Mouse (Mus musculus): ENCODE data around the gene Snx29.
"Not testable (repeated sequence)": the region's sequence is repeated elsewhere in the genome, so short reads cannot be mapped to it uniquely, and the experiment has no call there.

Gene Snx29

DNA sequence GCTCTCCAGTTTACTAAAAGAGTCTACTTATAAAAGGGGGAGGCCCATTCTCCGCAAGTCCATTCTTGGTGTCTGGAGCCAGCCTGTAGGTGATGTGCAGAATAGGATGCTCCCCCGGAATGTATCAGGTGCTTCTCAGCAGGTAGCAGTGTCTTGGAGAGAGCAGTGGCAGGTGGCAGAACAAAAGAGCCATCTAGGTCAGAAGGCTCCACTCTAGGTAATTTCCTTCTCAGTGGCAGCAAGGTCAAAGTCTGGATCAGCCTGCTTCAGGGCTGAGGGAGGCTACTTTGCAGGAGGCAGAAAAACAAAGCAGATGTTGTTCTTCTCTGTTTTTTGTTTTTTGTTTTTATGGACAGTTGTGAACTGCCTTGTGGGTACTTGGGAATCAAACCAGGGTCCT is 37.9 kb downstream of the Snx29 start:
- DNase-seq (ENCODE audit: low spot score) = not testable (repeated sequence)

DNA sequence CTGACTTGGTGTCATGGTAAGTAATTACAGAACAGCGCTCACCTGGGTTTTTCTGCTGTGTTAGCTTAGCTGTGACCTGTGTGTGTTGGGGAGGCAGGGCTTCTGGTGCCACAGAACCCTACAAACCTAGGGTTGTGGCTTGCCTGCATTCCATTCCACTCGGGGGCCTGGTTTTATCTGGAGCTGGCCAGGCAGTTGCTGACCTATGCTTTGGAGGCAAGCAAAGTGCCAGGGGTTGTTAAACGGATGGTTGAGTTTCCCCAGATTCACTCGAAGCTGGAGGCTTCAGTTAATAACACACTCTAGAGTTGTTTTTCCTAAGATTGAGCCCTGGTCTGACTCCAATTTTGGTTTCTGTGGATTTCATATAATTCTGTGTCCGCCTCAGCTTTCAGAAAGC is 42.9 kb downstream of the Snx29 start:
- no peak for DNase-seq (ENCODE audit: low spot score)

DNA sequence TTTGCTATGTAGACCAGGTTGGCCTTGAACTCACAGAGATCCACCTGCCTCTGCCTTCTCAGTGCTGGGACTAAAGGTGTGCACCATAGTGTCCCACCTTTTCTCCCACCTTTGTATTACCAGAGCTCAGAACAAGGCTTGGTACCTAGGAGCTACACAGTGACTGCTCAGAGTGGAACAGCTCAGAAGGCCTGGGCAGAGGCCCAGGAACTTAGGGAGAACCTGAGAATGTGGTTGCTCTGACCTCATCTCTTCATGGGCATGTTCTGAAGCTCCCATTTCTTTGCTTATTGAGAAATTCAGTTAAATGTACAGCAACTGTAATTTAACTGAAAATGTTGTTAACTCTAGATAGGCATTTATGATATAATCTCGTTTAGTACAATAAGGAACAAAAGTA is 44.1 kb downstream of the Snx29 start:
- DNase-seq (ENCODE audit: low spot score) = no peak

DNA sequence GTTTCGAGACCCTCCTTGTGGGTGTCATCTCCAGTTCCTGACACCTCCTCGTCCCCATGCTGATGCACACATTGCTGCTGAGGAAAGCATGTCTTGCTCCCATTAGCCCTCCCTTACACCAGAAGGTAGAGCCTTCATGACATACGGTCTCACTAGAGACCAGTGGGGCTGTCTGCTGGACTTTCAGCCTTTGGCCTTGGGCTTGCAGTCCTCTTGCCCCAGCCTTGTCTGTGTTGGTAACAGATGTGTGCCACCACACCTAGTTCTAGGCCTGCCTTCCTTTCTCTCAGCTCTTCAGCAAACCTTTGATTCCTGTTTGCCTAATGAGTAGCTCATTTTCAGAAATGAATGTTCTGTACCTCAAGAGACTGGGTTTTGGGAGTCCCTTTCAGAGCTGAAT is 45.7 kb downstream of the Snx29 start:
- DNase-seq (ENCODE audit: low spot score) = no peak

DNA sequence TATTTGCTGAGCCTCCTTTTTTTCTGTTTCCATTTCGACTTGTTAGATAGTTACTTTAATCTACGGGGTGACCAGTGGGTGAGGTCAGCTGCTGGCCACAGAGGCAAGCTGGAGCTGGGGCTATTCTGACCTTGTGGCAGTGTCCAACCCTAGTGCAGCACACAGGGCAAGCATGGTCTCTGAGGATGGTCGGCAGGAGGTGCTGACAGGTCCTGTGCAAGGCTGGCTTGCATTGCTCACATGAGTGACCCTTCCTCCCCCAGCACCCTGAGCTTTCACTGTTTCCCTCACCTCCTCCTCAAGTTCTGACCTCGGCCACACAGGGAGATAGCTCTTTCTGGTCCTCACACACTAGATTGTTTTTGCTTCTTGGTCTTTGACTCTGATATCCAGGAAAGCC is 46.5 kb downstream of the Snx29 start:
- no peak for DNase-seq (ENCODE audit: low spot score)

DNA sequence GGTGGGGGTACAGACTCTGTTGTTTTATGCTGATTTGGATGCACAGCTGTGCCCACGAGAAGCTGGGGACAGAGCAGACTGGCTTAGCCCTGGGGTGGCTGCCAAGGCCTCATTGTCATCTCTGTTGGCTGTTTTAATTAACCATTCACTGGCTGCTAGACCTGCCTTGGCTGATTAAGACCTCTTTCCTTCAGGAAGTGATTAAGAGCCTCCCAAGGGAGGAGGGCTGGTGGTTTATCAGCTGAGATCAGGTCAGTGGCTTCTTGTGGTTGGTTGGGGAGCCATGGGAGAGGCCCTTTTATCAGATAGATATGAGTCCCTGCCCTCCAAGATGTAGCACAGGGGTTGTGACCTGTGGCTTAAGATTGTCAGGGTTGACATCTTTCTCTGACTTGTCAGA is 46.9 kb downstream of the Snx29 start:
- no peak for DNase-seq (ENCODE audit: low spot score)

DNA sequence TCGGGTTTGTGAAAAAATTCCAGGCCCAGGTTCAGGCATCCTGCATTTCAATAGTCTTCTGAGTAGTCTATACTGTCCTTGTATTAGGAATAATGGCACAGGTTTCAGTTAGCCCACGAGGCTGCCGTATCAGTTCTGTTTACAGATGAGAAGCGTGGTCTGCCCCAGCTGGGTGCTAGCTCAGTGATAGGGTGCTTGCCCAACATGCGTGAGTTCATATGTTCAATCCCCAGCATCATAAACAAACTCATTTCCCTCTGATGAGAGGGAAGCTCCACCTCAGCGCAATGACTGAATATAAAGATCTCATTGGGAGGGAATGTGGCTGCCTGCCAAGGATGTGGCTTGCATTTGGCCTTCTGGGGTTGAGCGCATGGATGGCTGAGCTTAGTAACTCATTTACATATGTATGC is 47.4 kb downstream of the Snx29 start:
- DNase-seq (ENCODE audit: low spot score) = no peak

DNA sequence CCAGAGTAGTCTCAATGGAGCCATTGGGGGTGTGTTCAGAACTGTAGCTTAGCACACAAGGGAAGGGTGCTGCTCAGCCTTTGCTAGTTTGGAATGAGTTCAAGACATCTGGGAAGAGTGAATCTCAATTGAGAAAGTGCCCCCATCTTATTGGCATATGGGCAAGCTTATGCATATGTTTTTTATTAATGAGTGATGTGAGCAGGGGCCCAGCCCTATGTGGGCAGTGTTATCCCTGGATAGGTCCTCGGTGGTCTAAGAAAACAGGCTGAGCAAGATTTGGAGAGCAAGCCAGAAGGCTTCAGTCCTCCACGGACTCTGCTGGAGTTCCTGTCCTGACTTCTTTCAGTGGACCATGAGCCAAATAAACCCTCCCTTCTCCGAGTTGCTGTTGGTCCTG is 56.6 kb downstream of the Snx29 start:
- DNase-seq (ENCODE audit: low spot score) = no peak

DNA sequence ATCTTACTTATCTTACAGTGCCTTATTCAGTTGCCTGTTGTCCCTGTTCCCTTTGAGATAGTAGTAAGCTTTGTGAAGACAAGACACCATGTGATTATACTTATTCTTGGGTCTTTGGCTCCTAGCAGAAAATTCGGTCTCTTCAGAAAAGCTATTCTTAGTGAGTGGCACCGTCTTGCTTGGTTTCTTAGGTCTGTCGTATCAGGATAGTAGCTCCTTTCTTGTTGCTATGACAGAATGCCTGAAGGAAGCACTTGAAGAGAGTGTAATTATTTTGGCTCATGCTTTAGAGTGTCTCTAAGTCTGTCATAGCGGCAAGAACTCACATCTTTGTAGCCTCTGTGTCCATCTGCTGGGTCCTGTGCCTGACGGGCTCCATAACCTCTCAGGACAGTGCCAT is 57.3 kb downstream of the Snx29 start:
- no peak for DNase-seq (ENCODE audit: low spot score)

DNA sequence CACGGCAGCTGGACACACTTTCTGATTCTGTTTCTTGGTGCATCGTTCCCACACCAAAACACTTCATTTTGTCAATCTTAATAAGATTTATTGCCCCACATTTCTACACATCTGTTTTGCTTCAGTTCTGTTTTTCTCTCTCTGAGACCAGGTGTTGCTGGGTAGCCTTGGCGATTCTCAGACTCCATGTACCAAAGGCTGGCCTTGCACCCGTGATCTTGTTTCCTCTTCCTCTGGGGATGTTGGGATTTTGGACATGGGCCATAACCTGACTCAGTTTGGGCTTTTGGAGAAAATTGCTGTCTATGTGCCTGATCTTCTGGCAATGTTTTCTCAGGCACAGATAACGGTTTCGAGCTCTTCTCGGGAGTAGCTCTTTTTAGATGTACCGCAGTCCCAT is 58.2 kb downstream of the Snx29 start:
- DNase-seq (ENCODE audit: low spot score) = no peak

DNA sequence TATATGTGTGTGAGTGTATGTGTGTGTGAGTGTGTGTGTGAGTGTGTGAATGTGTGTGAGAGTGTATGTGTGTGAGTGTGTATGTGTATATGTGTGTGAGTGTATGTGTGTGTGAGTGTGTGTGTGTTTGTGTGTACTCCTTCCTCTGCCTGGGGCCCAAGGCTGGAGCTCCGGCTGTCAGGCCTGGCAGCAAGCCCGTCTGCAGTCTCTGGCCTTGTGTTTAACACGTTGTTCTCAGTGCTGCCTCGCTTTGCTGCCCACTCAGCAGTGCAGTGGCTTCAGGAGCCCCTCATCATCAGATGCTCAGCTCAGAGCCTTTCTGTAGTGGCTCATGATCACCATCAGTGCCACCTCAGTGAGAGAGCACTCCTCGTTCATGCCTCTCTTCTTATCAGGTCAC is 61.7 kb downstream of the Snx29 start:
- no peak for DNase-seq (ENCODE audit: low spot score)

DNA sequence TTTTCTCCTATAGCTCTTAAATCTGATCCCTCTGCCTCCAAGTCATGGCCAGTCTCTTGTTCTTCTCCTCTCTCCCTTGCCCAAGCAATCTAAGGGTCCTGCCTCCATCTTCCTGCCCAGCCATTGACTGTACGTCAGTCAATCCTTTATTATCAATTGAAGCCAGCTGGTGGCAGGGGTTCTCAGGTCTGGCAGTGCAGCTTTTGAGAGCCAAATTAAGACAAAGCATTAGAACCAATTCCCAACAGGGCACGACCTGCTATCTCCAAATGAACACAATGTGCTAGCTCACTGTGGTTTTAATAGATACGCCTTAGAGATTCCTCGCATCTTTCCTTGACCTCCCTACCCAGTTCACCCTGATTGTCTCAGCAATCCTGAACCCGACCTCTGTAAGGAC is 62.4 kb downstream of the Snx29 start:
- DNase-seq (ENCODE audit: low spot score) = no peak

DNA sequence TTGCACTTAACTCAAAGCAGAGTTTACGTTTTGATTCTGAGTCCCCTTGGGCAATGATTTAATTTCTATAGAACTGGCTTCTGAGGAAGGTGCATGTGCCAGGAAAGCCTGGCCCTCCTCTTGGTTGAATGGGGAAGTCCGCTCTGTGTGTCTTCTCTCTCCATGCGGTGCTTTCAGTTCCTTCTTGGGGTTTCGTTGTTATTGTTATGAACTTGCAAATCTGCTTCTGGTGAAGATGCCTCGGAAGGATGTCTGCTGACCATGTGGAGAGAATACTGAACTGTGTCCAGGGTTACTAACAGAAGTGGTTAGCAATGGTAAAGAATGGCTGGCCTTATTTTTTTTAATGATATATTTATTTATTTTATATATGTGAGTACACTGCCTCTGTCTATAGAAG is 63.1 kb downstream of the Snx29 start:
- DNase-seq (ENCODE audit: low spot score) = no peak

DNA sequence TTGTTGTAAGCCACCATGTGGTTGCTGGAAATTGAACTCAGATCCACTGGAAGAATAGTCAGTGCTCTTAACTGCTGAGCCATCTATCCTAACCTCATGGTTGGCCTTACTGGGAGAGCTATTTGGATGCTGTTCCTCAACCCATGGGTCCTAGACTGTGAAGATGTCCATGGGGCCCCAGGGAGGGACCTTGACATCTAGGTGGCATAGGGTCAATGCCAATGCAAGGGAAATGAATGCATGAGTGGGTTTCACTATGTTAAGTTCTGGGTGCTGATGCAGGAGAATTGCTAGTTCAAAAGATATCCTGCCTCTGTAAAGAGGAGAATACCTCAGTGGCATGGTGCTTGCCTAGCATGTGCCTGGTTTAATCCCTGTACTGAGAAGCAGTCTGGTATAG is 63.5 kb downstream of the Snx29 start:
- DNase-seq (ENCODE audit: low spot score) = no peak

DNA sequence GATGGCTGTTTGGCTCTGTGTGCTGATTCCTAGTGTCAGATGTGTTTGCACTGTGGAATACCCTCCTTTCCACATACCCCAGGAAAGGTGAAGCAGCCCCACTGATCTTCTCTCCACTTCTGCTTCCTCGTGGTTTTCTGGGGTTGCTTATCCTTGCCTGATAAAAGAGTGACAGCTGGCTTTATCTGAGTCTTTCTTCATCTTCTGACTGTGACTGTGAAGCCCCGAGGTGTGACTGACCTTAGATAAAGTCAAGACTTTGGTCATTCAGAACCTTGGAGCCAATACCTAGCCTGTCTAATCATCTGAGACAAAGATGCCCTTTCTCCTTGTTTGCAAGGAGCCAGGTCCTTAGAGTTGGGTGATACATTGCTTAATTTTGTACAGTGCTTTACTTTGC is 65.4 kb downstream of the Snx29 start:
- DNase-seq (ENCODE audit: low spot score) = no peak

DNA sequence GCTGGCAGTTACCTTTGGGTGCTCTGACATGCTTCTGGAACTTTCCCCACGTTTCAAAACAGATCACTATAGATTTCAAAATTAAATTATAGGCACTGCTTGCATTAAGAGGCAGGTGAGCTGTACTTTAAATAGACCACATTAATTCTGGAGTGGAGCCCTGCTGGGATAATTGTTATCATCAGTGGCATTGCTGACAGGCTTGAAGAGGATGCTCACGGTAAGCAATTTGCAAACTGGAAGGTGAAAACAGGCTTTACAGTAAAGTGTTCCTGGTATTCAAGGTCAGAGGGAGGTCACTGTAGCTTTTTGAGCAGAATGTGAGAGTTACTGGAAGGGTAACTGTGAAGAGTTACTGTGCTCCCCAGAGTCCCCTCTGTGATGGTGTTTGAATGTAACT is 66.6 kb downstream of the Snx29 start:
- no peak for DNase-seq (ENCODE audit: low spot score)

DNA sequence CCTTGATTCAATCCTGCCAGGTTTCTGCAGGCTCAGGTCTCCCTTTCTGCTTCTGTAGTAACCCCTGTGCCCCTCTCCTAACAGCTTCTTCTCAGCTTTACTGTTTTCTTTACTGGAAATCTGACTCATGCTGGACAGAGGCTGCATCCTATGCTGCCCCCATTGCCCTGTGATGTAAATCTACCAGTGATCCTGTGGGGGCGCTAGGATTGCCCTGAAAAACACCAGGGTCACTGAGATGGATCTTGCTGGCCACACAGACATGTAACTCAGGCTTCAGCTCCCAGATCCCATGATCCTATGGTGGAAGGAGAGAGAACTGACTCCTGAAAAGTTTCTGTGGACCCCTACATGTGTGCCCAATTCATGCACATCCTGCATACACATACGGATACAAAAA is 73.9 kb downstream of the Snx29 start:
- no peak for DNase-seq (ENCODE audit: low spot score)

DNA sequence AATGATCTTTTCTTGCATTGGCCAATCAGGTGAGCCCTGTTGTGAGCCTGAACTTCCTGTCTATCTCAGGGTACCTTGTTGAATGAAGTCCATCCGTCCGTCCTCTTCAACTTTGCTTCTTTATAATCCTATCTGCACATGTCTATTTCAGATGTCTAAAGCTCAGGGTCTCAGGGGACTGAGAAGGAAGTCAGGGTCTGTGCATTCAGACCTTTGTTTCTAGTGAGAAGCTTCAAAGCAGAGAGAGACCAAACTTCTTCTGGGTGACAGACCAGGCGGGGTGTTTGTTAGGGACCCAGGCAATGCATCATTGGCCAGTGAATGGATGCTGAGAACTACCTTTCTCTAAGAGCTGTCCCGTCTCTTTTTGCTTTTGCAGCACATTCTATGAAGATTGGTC is 76.7 kb downstream of the Snx29 start:
- no peak for DNase-seq (ENCODE audit: low spot score)

DNA sequence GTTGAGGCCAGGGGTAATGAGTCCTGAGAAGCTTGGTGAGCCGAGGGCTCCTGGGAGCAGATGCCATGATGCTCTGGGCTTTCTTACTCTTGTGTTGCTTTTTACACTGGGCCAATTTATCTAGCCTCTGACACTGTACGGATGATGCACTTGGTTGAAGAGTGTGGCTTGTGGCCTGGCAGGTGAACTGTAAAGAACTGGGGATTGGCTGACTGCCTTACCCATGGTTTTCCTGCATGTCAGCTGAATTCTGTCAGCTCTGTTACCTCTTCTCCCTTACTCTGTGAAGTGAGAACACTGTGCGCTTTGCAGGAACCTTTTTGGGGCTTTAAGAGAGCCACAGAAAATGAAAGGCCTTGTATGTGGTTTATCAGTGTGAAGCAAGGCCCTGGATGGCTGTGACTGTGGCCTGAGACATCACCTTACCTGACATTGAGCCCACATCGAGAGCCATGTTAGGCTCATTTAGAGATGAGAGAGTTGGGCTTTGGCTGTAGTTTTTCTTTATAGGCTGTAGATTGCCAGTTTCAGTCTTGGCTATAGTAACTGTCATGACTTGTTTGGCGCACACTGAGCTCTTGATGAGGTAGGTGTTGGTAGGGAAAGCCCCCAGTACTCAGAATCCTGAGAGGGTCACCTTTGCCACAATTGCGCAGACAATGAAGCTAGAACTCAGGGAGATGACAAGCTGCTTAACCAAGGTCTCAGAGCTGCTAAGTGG is 77.3 kb downstream of the Snx29 start:
- no peak for DNase-seq (ENCODE audit: low spot score)

DNA sequence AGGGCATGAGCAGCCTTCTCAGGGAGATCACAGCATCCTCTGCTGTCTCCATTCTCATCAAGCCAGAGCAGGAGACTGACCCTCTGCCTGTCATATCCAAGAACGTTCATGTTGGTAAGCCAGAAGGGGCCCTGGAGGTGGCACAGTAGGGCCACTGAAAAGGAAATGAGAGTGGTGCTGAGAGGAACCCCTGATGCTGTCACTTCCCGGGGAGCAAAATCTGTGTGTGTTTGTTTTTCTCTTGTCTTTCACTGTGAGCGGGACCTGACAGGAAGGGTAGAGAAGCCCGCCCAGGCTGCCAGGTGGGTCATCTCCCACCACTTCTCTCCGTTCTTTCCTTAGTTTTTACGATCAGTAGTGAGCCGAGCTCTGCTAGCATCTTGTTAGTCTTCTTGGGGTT is 78.2 kb downstream of the Snx29 start:
- no peak for DNase-seq (ENCODE audit: low spot score)

DNA sequence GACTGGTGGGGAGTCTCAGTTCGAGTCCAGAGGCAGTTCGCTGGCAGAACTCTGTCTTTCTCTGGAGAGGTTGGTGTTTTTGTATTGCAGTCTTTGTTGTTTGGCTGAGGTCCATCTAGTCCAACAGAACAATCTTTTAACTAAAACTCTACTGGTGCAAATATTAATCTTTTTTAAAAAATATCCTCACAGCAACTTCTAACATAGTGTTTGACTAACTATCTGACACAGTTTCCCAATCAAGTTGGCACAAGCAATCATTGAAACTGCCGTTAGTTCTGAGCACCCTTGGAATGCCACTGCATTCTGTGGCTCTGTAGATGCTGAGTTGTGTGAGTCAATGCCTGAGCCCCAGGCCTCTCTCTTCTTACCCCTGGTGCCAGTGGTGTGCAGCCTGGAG is 82.5 kb downstream of the Snx29 start:
- no peak for DNase-seq (ENCODE audit: low spot score)

DNA sequence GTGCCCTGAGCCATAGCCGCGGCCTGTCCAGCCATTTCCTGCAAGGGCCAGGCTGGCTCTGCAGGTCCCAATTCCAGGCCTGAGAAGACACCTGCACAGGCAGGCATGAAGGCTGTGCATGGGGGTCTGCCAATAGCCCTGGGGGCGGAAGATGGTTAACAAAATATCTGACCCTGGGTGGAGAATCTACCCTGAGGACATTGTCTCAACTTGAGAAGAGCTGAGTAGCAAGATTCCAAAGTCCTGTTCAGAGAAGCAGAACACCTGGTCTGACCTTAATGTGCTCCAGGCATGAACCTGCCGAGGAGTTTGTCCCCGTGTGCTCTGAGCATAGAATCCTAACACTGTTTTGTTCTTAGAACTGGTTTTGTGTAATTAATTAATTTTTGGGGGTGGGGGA is 83.5 kb downstream of the Snx29 start:
- no peak for DNase-seq (ENCODE audit: low spot score)

DNA sequence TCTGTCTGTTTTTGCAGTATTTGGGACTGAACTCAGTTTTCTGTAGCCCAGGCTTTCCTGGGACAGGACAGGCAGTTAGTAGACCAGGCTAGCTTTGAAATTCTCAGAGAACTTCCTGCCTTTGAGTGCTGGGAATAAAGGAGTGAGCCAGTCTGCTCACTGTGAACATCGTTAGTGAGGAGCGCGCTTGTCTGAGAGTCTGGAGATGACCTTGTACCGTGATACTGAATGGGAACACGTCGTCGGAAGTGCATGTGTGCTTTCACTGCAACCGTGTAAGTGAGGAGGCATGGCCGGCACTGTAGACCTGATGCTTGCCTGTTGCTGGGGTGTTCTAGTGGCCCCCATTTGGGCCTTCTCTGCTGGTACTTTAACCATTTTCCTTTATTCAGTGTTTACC is 83.9 kb downstream of the Snx29 start:
- no peak for DNase-seq (ENCODE audit: low spot score)

DNA sequence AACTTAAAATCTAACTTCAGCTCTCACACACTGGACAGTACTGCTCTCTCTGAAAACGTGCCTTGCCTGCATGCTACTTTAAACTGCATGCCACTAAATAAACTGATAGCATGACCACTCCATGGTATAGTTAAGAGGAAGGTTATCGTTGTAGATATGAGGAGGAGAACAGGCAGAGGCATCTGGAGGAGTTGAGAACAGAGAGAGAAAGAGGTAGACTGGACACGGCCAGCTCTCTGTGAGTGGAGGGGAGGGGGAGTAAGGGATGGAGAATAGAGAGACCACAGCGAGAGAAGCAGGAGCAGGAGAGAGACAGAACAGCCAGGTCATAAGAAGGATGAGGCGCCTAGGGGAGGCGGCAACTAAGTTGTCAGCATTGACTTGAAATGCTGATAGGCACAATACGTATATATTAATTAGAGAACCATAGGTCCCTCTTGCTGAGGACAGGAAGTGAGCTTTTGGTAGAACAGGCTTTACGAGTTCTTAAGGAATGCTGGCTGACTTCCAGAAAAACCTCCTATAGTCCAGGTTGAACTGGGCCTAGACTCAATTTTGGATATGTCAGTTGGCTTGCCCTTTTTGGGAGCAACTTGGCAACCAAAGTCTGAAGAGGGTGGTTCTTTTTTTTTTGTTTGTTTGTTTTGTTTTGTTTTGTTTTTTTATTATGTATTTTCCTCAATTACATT is 85.4 kb downstream of the Snx29 start:
- DNase-seq (ENCODE audit: low spot score) = no peak

Data from yolk sac, embryonic 10.5 days (tissue).